Mouse (Mus musculus): ENCODE measurements at regions not wholly inside any gene's neighbourhood (a gene's known extent, or its start where the extent isn't known, plus 50 kb on each side); places are given as distances from the start of the nearest gene placed in this dataset.

- no peak for TF ChIP-seq CTCF (IDR thresholded peaks at IDR 0.05; ENCODE audit: low read depth, low read length)
- no peak for TF ChIP-seq POLR2A (IDR thresholded peaks at IDR 0.05; ENCODE audit: borderline replicate concordance, low read depth, low read length)
These were observed 204.3 kb downstream of the Rpl36a-ps1 start for GRCm38 (mm10) chr14:98789794-98790193.

Measured in bone marrow macrophage, adult 2 months (primary cell).